Comparison of ENCODE assay signal across 24 mouse cellular contexts in the genomic region with DNA sequence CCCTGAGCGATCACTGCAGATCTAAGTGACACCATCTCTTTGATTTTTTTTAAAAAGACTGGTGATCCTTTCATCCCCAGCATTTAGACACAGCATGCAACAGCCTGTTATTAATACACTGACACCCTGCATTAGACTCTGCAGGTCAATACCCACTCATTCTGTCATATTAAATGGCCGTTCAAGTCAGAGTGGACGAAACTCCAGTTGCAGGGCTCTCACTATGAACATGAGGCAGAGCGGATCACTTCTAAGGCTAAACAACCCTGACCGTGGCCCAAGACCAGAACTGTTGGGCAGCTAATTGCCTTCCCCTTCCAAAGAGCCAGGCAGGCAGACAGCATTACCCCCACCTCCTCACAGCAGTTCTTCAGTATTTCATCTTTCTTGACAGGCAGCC.
DNase-seq lines count a peak whose midpoint lies in the region; ATAC-seq lines count a peak whose summit lies in the region.
"Had no signal": no experiment of that assay in that cellular context is flagged by ENCODE, and none has a peak within 500 bp of the region (broad histone marks: within the 10 kb centered on the region; RNA-seq: fewer than 3 reads in every experiment).

No protein-coding gene starts in this region.

- H3K4me3 ChIP-seq in embryonic facial prominence, embryonic 12.5 days = no peak overlapping the region
- no peak overlapping the region for H3K4me3 ChIP-seq in embryonic facial prominence, embryonic 10.5 days
- no peak overlapping the region for H3K4me3 ChIP-seq in midbrain, embryonic 12.5 days
- H3K4me3 ChIP-seq in midbrain, embryonic 10.5 days = no peak overlapping the region
- H3K4me3 ChIP-seq in midbrain, embryonic 16.5 days (ENCODE audit: low read depth, low read length) = no peak overlapping the region
- H3K4me3 ChIP-seq in intestine, embryonic 16.5 days (ENCODE audit: low read length) = no peak overlapping the region
- H3K4me3 ChIP-seq: embryonic facial prominence, embryonic 15.5 days; erythroblast, embryonic 14.5 days; forebrain, embryonic 10.5 days; hindbrain, embryonic 12.5 days had no signal

- no peak overlapping the region for H3K27ac ChIP-seq in embryonic facial prominence, embryonic 12.5 days
- H3K27ac ChIP-seq in embryonic facial prominence, embryonic 10.5 days (replicated peaks) = no peak overlapping the region
- no peak overlapping the region for H3K27ac ChIP-seq in midbrain, embryonic 12.5 days (replicated peaks)
- no peak overlapping the region for H3K27ac ChIP-seq in midbrain, embryonic 10.5 days (replicated peaks)
- H3K27ac ChIP-seq in midbrain, embryonic 16.5 days (ENCODE audit: low read length) = no peak overlapping the region
- H3K27ac ChIP-seq in intestine, embryonic 16.5 days (ENCODE audit: low read length) = no peak overlapping the region
- H3K27ac ChIP-seq: embryonic facial prominence, embryonic 15.5 days; forebrain, embryonic 10.5 days; hindbrain, embryonic 12.5 days had no signal

- peak; percentile 35; the same call in 1 of the 2 replicates for ATAC-seq in embryonic facial prominence, embryonic 12.5 days (ENCODE audit: insufficient number of reproducible peaks, insufficient read depth, low FRiP score, low TSS enrichment)
- ATAC-seq in midbrain, embryonic 12.5 days (ENCODE audit: low FRiP score, low read depth) = 0 out of 2 replicates have a peak, but pooled peaks have one; percentile 12
- ATAC-seq in midbrain, embryonic 16.5 days = peak; percentile 36; the same call in 1 of the 2 replicates
- ATAC-seq in intestine, embryonic 16.5 days = no peak
- ATAC-seq: forebrain, embryonic 16.5 days; hindbrain, embryonic 16.5 days; inflammation-experienced regulatory T-cells, adult 6 months had no signal

- H3K27me3 ChIP-seq in embryonic facial prominence, embryonic 12.5 days = no peaks in the 10 kb centered on the region
- no peaks in the 10 kb centered on the region for H3K27me3 ChIP-seq in embryonic facial prominence, embryonic 10.5 days (replicated peaks; ENCODE audit: low read depth, poor library complexity, severe bottlenecking)
- no peaks in the 10 kb centered on the region for H3K27me3 ChIP-seq in midbrain, embryonic 12.5 days
- no peaks in the 10 kb centered on the region for H3K27me3 ChIP-seq in midbrain, embryonic 10.5 days (ENCODE audit: low read depth, poor library complexity, severe bottlenecking)
- no peaks in the 10 kb centered on the region for H3K27me3 ChIP-seq in midbrain, embryonic 16.5 days (ENCODE audit: control insufficient read depth, insufficient read depth, low read depth, low read length)
- no peaks in the 10 kb centered on the region for H3K27me3 ChIP-seq in intestine, embryonic 16.5 days (replicated peaks; ENCODE audit: control insufficient read depth, insufficient read depth, low read length)
- H3K27me3 ChIP-seq: CH12.LX; embryonic facial prominence, embryonic 15.5 days; hindbrain, embryonic 12.5 days had no signal

- no peaks in the 10 kb centered on the region for H3K9me3 ChIP-seq in embryonic facial prominence, embryonic 12.5 days
- no peaks in the 10 kb centered on the region for H3K9me3 ChIP-seq in embryonic facial prominence, embryonic 10.5 days
- no peaks in the 10 kb centered on the region for H3K9me3 ChIP-seq in midbrain, embryonic 12.5 days
- H3K9me3 ChIP-seq in midbrain, embryonic 10.5 days (replicated peaks) = no peaks in the 10 kb centered on the region
- no peaks in the 10 kb centered on the region for H3K9me3 ChIP-seq in midbrain, embryonic 16.5 days (replicated peaks; ENCODE audit: control insufficient read depth, low read length, poor library complexity, severe bottlenecking)
- H3K9me3 ChIP-seq in intestine, embryonic 16.5 days (ENCODE audit: control insufficient read depth, low read length) = no peaks in the 10 kb centered on the region
- H3K9me3 ChIP-seq: embryonic facial prominence, embryonic 15.5 days; forebrain, embryonic 10.5 days; hindbrain, embryonic 12.5 days had no signal

- WGBS in embryonic facial prominence, embryonic 12.5 days = 83% methylated on average over 5 of the region's 5 CpGs
- WGBS in embryonic facial prominence, embryonic 10.5 days = 79% methylated on average over 5 of the region's 5 CpGs
- 78% methylated on average over 5 of the region's 5 CpGs for WGBS in midbrain, embryonic 12.5 days
- WGBS in midbrain, embryonic 10.5 days = 81% methylated on average over 5 of the region's 5 CpGs
- WGBS in midbrain, embryonic 16.5 days = 64% methylated on average over 5 of the region's 5 CpGs
- WGBS in intestine, embryonic 16.5 days = 86% methylated on average over 5 of the region's 5 CpGs

- no peak for DNase-seq in embryonic facial prominence, embryonic 10.5 days (ENCODE audit: low spot score)
- DNase-seq in midbrain, embryonic 10.5 days (ENCODE audit: low spot score) = no peak
- DNase-seq in frontal cortex, postnatal 25 days (ENCODE audit: low spot score in 2 of 2) = no peak
- DNase-seq in lung, postnatal 36 days = no peak
- DNase-seq: adrenal gland, adult 2 months; adrenal gland, postnatal 25 days; cerebellum, adult 8-10 months; cerebellum, postnatal 25 days; gastrocnemius, postnatal 36 days; heart, adult 11 months; heart, postnatal 10 days; heart, postnatal 4 days had no signal

- H3K4me2 ChIP-seq in embryonic facial prominence, embryonic 12.5 days (replicated peaks) = no peak overlapping the region
- H3K4me2 ChIP-seq in midbrain, embryonic 12.5 days (replicated peaks) = no peak overlapping the region
- no peak overlapping the region for H3K4me2 ChIP-seq in midbrain, embryonic 16.5 days (ENCODE audit: low read length)
- no peak overlapping the region for H3K4me2 ChIP-seq in intestine, embryonic 16.5 days (ENCODE audit: low read depth, low read length)
- H3K4me2 ChIP-seq: embryonic facial prominence, embryonic 15.5 days; hindbrain, embryonic 12.5 days had no signal

- no peak overlapping the region for H3K9ac ChIP-seq in embryonic facial prominence, embryonic 12.5 days
- no peak overlapping the region for H3K9ac ChIP-seq in midbrain, embryonic 12.5 days (replicated peaks)
- no peak overlapping the region for H3K9ac ChIP-seq in midbrain, embryonic 16.5 days (ENCODE audit: low read depth, low read length)
- H3K9ac ChIP-seq in intestine, embryonic 16.5 days (ENCODE audit: low read depth, low read length) = no peak overlapping the region
- H3K9ac ChIP-seq: embryonic facial prominence, embryonic 15.5 days; hindbrain, embryonic 12.5 days had no signal

- no peaks in the 10 kb centered on the region for H3K36me3 ChIP-seq in embryonic facial prominence, embryonic 12.5 days
- no peaks in the 10 kb centered on the region for H3K36me3 ChIP-seq in embryonic facial prominence, embryonic 10.5 days (replicated peaks)
- H3K36me3 ChIP-seq in midbrain, embryonic 12.5 days = no peaks in the 10 kb centered on the region
- H3K36me3 ChIP-seq in midbrain, embryonic 10.5 days = no peaks in the 10 kb centered on the region
- no peaks in the 10 kb centered on the region for H3K36me3 ChIP-seq in midbrain, embryonic 16.5 days (ENCODE audit: control insufficient read depth, insufficient read depth, low read length)
- no peaks in the 10 kb centered on the region for H3K36me3 ChIP-seq in intestine, embryonic 16.5 days (ENCODE audit: control insufficient read depth, insufficient read depth, low read length)
- H3K36me3 ChIP-seq: embryonic facial prominence, embryonic 15.5 days; forebrain, embryonic 10.5 days; hindbrain, embryonic 12.5 days had no signal

- H3K4me1 ChIP-seq in embryonic facial prominence, embryonic 12.5 days = no peaks in the 10 kb centered on the region
- peaks cover 3% of the 10 kb centered on the region for H3K4me1 ChIP-seq in embryonic facial prominence, embryonic 10.5 days
- H3K4me1 ChIP-seq in midbrain, embryonic 12.5 days = peaks cover 4% of the 10 kb centered on the region; the same call in 1 of the 2 replicates
- H3K4me1 ChIP-seq in midbrain, embryonic 10.5 days = peaks cover 15% of the 10 kb centered on the region
- no peaks in the 10 kb centered on the region for H3K4me1 ChIP-seq in midbrain, embryonic 16.5 days (ENCODE audit: control insufficient read depth, insufficient read depth, low read length)
- no peaks in the 10 kb centered on the region for H3K4me1 ChIP-seq in intestine, embryonic 16.5 days (ENCODE audit: control insufficient read depth, insufficient read depth, low read length)
- H3K4me1 ChIP-seq: embryonic facial prominence, embryonic 15.5 days had no signal
